Mouse (Mus musculus) testis, adult 2 months (tissue): ENCODE measurements around the gene Ermard.
"Not testable (repeated sequence)": the region's sequence is repeated elsewhere in the genome, so short reads cannot be mapped to it uniquely, and the experiment has no call there.

Source experiments
- CTCF ChIP-seq: fragments of 200-500 bp; IDR thresholded peaks from 2 replicates; pipeline ENCODE4 v1.5.1; 2012; ENCODE audit warnings: low read depth, mild to moderate bottlenecking, inconsistent platforms, low read length, moderate library complexity; ENCODE audit not compliant: control insufficient read depth, insufficient read depth, insufficient replicate concordance
- POLR2A ChIP-seq: fragments of 200-500 bp; IDR thresholded peaks from 2 replicates; pipeline ENCODE4 v1.6.1; 2012; ENCODE audit warnings: low read depth, mild to moderate bottlenecking, inconsistent platforms, low read length, moderate library complexity; ENCODE audit not compliant: control insufficient read depth

DNA sequence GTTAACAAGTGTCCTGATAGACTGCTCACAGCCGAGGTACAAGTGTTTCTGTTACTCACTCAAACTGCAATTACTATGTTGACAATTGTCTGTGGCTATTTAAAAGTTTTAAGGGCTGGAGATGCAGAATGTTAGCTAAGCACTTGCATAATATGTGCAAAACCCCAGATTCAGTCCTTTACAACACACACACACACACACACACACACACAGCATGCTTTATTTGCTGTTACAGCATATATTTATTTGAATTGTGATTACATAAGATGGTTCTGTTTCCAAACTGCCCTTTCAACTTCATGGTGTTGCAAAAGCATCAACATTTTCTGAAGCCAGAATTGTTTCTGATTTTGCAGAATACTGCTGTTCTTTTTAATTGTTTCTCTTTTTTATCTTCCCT, 9.3 kb downstream of the Ermard start:
- not testable (repeated sequence) for TF ChIP-seq POLR2A, CTCF
